Mouse (Mus musculus): ENCODE results near the gene Ascc2. TPM values are rescaled to one million over a fixed set of nuclear protein-coding genes. Genes with fewer than 3 reads are reported as not detected.
"Not testable (repeated sequence)": the region's sequence is repeated elsewhere in the genome, so short reads cannot be mapped to it uniquely, and the experiment has no call there.

Ascc2 gene
- polyA plus RNA-seq, 1 experiment from 2014 or later = 40.1 TPM

- 87% methylated on average over 4 of the region's 4 CpGs for WGBS
- H3K4me1 ChIP-seq; H3K36me3 ChIP-seq; H3K27me3 ChIP-seq; H3K4me3 ChIP-seq; H3K27ac ChIP-seq; H3K9me3 ChIP-seq; H3K9ac ChIP-seq; H3K4me2 ChIP-seq (replicated peaks); ATAC-seq (ENCODE audit: insufficient number of reproducible peaks, insufficient read depth, low FRiP score, low TSS enrichment): not testable (repeated sequence)
These were observed 72.6 kb downstream of the Ascc2 start for GRCm38 (mm10) chr11:4710188-4710587.

- H3K4me2 ChIP-seq (replicated peaks) = no peak overlapping the region
- no peaks in the 10 kb centered on the region for H3K27me3 ChIP-seq
- no peak overlapping the region for H3K27ac ChIP-seq
- no peak overlapping the region for H3K4me3 ChIP-seq
- ATAC-seq (ENCODE audit: insufficient number of reproducible peaks, insufficient read depth, low FRiP score, low TSS enrichment) = no peak
- H3K36me3 ChIP-seq = no peaks in the 10 kb centered on the region
- no peak overlapping the region for H3K9ac ChIP-seq
- H3K4me1 ChIP-seq = no peaks in the 10 kb centered on the region
- no peaks in the 10 kb centered on the region for H3K9me3 ChIP-seq
These were observed 75.3 kb downstream of the Ascc2 start for GRCm38 (mm10) chr11:4712822-4713221.

GRCm38 (mm10) chr11:4714727-4715126 lies 77.2 kb downstream of the Ascc2 start:
- no peaks in the 10 kb centered on the region for H3K9me3 ChIP-seq
- H3K9ac ChIP-seq = no peak overlapping the region
- H3K36me3 ChIP-seq = no peaks in the 10 kb centered on the region
- H3K27me3 ChIP-seq = no peaks in the 10 kb centered on the region
- H3K4me1 ChIP-seq = 0 out of 2 replicates have a peak, but pooled peaks cover 2% of the 10 kb centered on the region
- no peak for ATAC-seq (ENCODE audit: insufficient number of reproducible peaks, insufficient read depth, low FRiP score, low TSS enrichment)
- no peak overlapping the region for H3K4me2 ChIP-seq (replicated peaks)
- 83% methylated on average over 4 of the region's 4 CpGs for WGBS
- H3K27ac ChIP-seq = no peak overlapping the region
- no peak overlapping the region for H3K4me3 ChIP-seq

GRCm38 (mm10) chr11:4715596-4715995 lies 78.0 kb downstream of the Ascc2 start:
- H3K36me3 ChIP-seq = no peaks in the 10 kb centered on the region
- H3K9ac ChIP-seq = no peak overlapping the region
- no peaks in the 10 kb centered on the region for H3K9me3 ChIP-seq
- 0 out of 2 replicates have a peak, but pooled peaks cover 8% of the 10 kb centered on the region for H3K4me1 ChIP-seq
- 85% methylated on average over 4 of the region's 4 CpGs for WGBS
- no peak overlapping the region for H3K27ac ChIP-seq
- ATAC-seq (ENCODE audit: insufficient number of reproducible peaks, insufficient read depth, low FRiP score, low TSS enrichment) = no peak
- no peaks in the 10 kb centered on the region for H3K27me3 ChIP-seq
- H3K4me2 ChIP-seq (replicated peaks) = no peak overlapping the region
- H3K4me3 ChIP-seq = no peak overlapping the region

GRCm38 (mm10) chr11:4716530-4717236 lies 79.1 kb downstream of the Ascc2 start:
- ATAC-seq (ENCODE audit: insufficient number of reproducible peaks, insufficient read depth, low FRiP score, low TSS enrichment) = no peak
- Histone ChIP-seq H3K27ac (no peak overlapping the region), H3K9me3 (no peaks in the 10 kb centered on the region), H3K4me2 (replicated peaks) (no peak overlapping the region), H3K27me3 (no peaks in the 10 kb centered on the region), H3K36me3 (no peaks in the 10 kb centered on the region), H3K9ac (no peak overlapping the region), H3K4me1 (0 out of 2 replicates have a peak, but pooled peaks cover 8% of the 10 kb centered on the region), H3K4me3 (no peak overlapping the region)
- WGBS = 89% methylated on average over 5 of the region's 5 CpGs

GRCm38 (mm10) chr11:4718548-4718947 lies 81.0 kb downstream of the Ascc2 start:
- no peak overlapping the region for H3K27ac ChIP-seq
- no peaks in the 10 kb centered on the region for H3K27me3 ChIP-seq
- H3K4me2 ChIP-seq (replicated peaks) = no peak overlapping the region
- H3K4me1 ChIP-seq = 0 out of 2 replicates have a peak, but pooled peaks cover 8% of the 10 kb centered on the region
- ATAC-seq (ENCODE audit: insufficient number of reproducible peaks, insufficient read depth, low FRiP score, low TSS enrichment) = no peak
- H3K9ac ChIP-seq = no peak overlapping the region
- no peak overlapping the region for H3K4me3 ChIP-seq
- peaks cover 11% of the 10 kb centered on the region; the same call in 1 of the 2 replicates for H3K36me3 ChIP-seq
- no peaks in the 10 kb centered on the region for H3K9me3 ChIP-seq
- WGBS = 82% methylated on average over 5 of the region's 5 CpGs

GRCm38 (mm10) chr11:4719961-4720360 lies 82.4 kb downstream of the Ascc2 start:
- Histone ChIP-seq H3K27ac (no peak overlapping the region), H3K4me1 (0 out of 2 replicates have a peak, but pooled peaks cover 8% of the 10 kb centered on the region), H3K4me3 (no peak overlapping the region), H3K4me2 (replicated peaks) (no peak overlapping the region), H3K36me3 (peaks cover 25% of the 10 kb centered on the region), H3K27me3 (no peaks in the 10 kb centered on the region), H3K9ac (no peak overlapping the region), H3K9me3 (no peaks in the 10 kb centered on the region)
- no peak for ATAC-seq (ENCODE audit: insufficient number of reproducible peaks, insufficient read depth, low FRiP score, low TSS enrichment)
- 94% methylated on average over 9 of the region's 9 CpGs for WGBS

- H3K9me3 ChIP-seq = no peaks in the 10 kb centered on the region
- peaks cover 26% of the 10 kb centered on the region for H3K36me3 ChIP-seq
- H3K9ac ChIP-seq = no peak overlapping the region
- H3K27me3 ChIP-seq = no peaks in the 10 kb centered on the region
- 0 out of 2 replicates have a peak, but pooled peaks cover 8% of the 10 kb centered on the region for H3K4me1 ChIP-seq
- no peak for ATAC-seq (ENCODE audit: insufficient number of reproducible peaks, insufficient read depth, low FRiP score, low TSS enrichment)
- H3K4me2 ChIP-seq (replicated peaks) = no peak overlapping the region
- 70% methylated on average over 11 of the region's 11 CpGs for WGBS
- H3K27ac ChIP-seq = no peak overlapping the region
- no peak overlapping the region for H3K4me3 ChIP-seq
These were observed 82.8 kb downstream of the Ascc2 start for GRCm38 (mm10) chr11:4720393-4720792.

- 54% methylated on average over 7 of the region's 7 CpGs for WGBS
- no peaks in the 10 kb centered on the region for H3K9me3 ChIP-seq
- H3K27ac ChIP-seq = no peak overlapping the region
- no peak for ATAC-seq (ENCODE audit: insufficient number of reproducible peaks, insufficient read depth, low FRiP score, low TSS enrichment)
- no peak overlapping the region for H3K4me3 ChIP-seq
- 0 out of 2 replicates have a peak, but pooled peaks cover 8% of the 10 kb centered on the region for H3K4me1 ChIP-seq
- H3K36me3 ChIP-seq = peaks cover 26% of the 10 kb centered on the region
- H3K27me3 ChIP-seq = no peaks in the 10 kb centered on the region
- H3K9ac ChIP-seq = no peak overlapping the region
- no peak overlapping the region for H3K4me2 ChIP-seq (replicated peaks)
These were observed 83.5 kb downstream of the Ascc2 start for GRCm38 (mm10) chr11:4720900-4721580.

- H3K4me3 ChIP-seq = no peak overlapping the region
- H3K27ac ChIP-seq = no peak overlapping the region
- H3K9ac ChIP-seq = no peak overlapping the region
- H3K4me2 ChIP-seq (replicated peaks) = no peak overlapping the region
- 0 out of 2 replicates have a peak, but pooled peaks cover 8% of the 10 kb centered on the region for H3K4me1 ChIP-seq
- H3K27me3 ChIP-seq = no peaks in the 10 kb centered on the region
- ATAC-seq (ENCODE audit: insufficient number of reproducible peaks, insufficient read depth, low FRiP score, low TSS enrichment) = no peak
- no peaks in the 10 kb centered on the region for H3K9me3 ChIP-seq
- 85% methylated on average over 8 of the region's 8 CpGs for WGBS
- peaks cover 33% of the 10 kb centered on the region for H3K36me3 ChIP-seq
These were observed 84.2 kb downstream of the Ascc2 start for GRCm38 (mm10) chr11:4721728-4722127.

- 65% methylated on average over 12 of the region's 12 CpGs for WGBS
- ATAC-seq (ENCODE audit: insufficient number of reproducible peaks, insufficient read depth, low FRiP score, low TSS enrichment) = no peak
- peaks cover 14% of the 10 kb centered on the region for H3K36me3 ChIP-seq
These were observed 92.1 kb downstream of the Ascc2 start for GRCm38 (mm10) chr11:4729603-4730002.

GRCm38 (mm10) chr11:4730096-4730495 lies 92.5 kb downstream of the Ascc2 start:
- Histone ChIP-seq H3K27me3 (no peaks in the 10 kb centered on the region), H3K4me2 (replicated peaks) (no peak overlapping the region), H3K4me3 (no peak overlapping the region), H3K27ac (no peak overlapping the region), H3K9me3 (no peaks in the 10 kb centered on the region), H3K9ac (no peak overlapping the region), H3K36me3 (peaks cover 9% of the 10 kb centered on the region; the same call in 1 of the 2 replicates), H3K4me1 (peaks cover 8% of the 10 kb centered on the region; the same call in 1 of the 2 replicates)
- 74% methylated on average over 6 of the region's 6 CpGs for WGBS
- ATAC-seq (ENCODE audit: insufficient number of reproducible peaks, insufficient read depth, low FRiP score, low TSS enrichment) = no peak

More at GRCm38 (mm10) chr11:4729603-4730002, 92.1 kb downstream of the Ascc2 start:
- no peak overlapping the region for H3K4me2 ChIP-seq (replicated peaks)
- H3K4me3 ChIP-seq = no peak overlapping the region
- H3K4me1 ChIP-seq = peaks cover 8% of the 10 kb centered on the region; the same call in 1 of the 2 replicates
- no peaks in the 10 kb centered on the region for H3K27me3 ChIP-seq
- H3K9me3 ChIP-seq = no peaks in the 10 kb centered on the region
- no peak overlapping the region for H3K9ac ChIP-seq
- no peak overlapping the region for H3K27ac ChIP-seq

Measured in embryonic facial prominence, embryonic 12.5 days (tissue).